Mouse (Mus musculus) liver, embryonic 14.5 days (tissue): Measurements from ENCODE around the gene Ptk6.

Experiments
- CTCF ChIP-seq: IDR thresholded peaks from 2 replicates; pipeline ENCODE4 v1.5.1; 2016; ENCODE audit warnings: antibody characterized with exemption, low read depth, control low read depth
- EP300 ChIP-seq: IDR thresholded peaks from 2 replicates; pipeline ENCODE4 v1.6.1; 2016; ENCODE audit warnings: antibody characterized with exemption, low read depth

GRCm38 (mm10) chr2:181205678-181206077 lies 3.1 kb upstream of the Ptk6 start:
- TF ChIP-seq CTCF (no peak), EP300 (no peak)
